Mouse (Mus musculus) neural tube, embryonic 11.5 days (tissue): ENCODE measurements around the gene Tgfbrap1. TPM values are rescaled to one million over a fixed set of nuclear protein-coding genes. Genes with fewer than 3 reads are reported as not detected.
A peak's percentile ranks its signal among the peaks of the same experiment; 100 is the strongest.

Experiments used
- ATAC-seq: fragments of 200-750 bp; cut with Nextera tagmentation; 2 replicates; pipeline ENCODE4 v1.8.0; 2017; ENCODE audit warnings: moderate number of reproducible peaks, mild to moderate bottlenecking, moderate TSS enrichment, moderate library complexity; ENCODE audit not compliant: insufficient read depth, low FRiP score, low TSS enrichment
- DNase-seq: peaks from one replicate; pipeline ENCODE4 v3.0.0-alpha.2; 2015; ENCODE audit warnings: low spot score
- H3K27ac ChIP-seq: fragments of 300-500 bp; sonication (generic); 2 replicates; pipeline ENCODE4 v1.5.1; 2014; ENCODE audit warnings: low read depth, mild to moderate bottlenecking, low read length
- H3K27me3 ChIP-seq: fragments of 300-500 bp; sonication (generic); 2 replicates; pipeline ENCODE4 v1.6.1; 2014; ENCODE audit warnings: mild to moderate bottlenecking, low read length, mixed read lengths; ENCODE audit not compliant: control insufficient read depth, insufficient read depth
- H3K36me3 ChIP-seq: fragments of 300-500 bp; sonication (generic); 2 replicates; pipeline ENCODE4 v1.6.1; 2014; ENCODE audit warnings: mild to moderate bottlenecking, low read length, moderate library complexity, mixed read lengths; ENCODE audit not compliant: control insufficient read depth, insufficient read depth
- H3K4me1 ChIP-seq: fragments of 300-500 bp; sonication (generic); 2 replicates; pipeline ENCODE4 v1.6.1; 2014; ENCODE audit warnings: low read length, mixed read lengths; ENCODE audit not compliant: control insufficient read depth, insufficient read depth
- H3K4me2 ChIP-seq: fragments of 300-500 bp; sonication (generic); 2 replicates; pipeline ENCODE4 v1.6.1; 2014; ENCODE audit warnings: low read depth, mild to moderate bottlenecking, moderate library complexity
- H3K4me3 ChIP-seq: fragments of 300-500 bp; sonication (generic); 2 replicates; pipeline ENCODE4 v1.5.1; 2014; ENCODE audit warnings: low read depth, low read length
- H3K9ac ChIP-seq: fragments of 300-500 bp; sonication (generic); 2 replicates; pipeline ENCODE4 v1.6.1; 2014; ENCODE audit warnings: mild to moderate bottlenecking, low read length
- H3K9me3 ChIP-seq: fragments of 300-500 bp; sonication (generic); 2 replicates; pipeline ENCODE4 v1.6.1; 2016; ENCODE audit warnings: low read length; ENCODE audit not compliant: control insufficient read depth
- WGBS: fragments of 180-500 bp; shearing (Covaris S2); extraction: QIAGEN DNeasy Blood & Tissue Kit; methylation state at CpG from one replicate; pipeline ENCODE4 v1.1.7; 2014; 5-methylcytosine and 5-hydroxymethylcytosine counted together
- polyA plus RNA-seq: library from polyadenylated mRNA; unstranded; fragments of >200 nt; fragmentation: Nextera tagmentation; extraction: Ambion mirVana; gene quantifications from 2 replicates; pipeline ENCODE4 v1.2.1, GENCODE M21; 2014

Gene Tgfbrap1
- polyA plus RNA-seq, 1 experiment from 2014 or later, result 15.3 TPM

DNA sequence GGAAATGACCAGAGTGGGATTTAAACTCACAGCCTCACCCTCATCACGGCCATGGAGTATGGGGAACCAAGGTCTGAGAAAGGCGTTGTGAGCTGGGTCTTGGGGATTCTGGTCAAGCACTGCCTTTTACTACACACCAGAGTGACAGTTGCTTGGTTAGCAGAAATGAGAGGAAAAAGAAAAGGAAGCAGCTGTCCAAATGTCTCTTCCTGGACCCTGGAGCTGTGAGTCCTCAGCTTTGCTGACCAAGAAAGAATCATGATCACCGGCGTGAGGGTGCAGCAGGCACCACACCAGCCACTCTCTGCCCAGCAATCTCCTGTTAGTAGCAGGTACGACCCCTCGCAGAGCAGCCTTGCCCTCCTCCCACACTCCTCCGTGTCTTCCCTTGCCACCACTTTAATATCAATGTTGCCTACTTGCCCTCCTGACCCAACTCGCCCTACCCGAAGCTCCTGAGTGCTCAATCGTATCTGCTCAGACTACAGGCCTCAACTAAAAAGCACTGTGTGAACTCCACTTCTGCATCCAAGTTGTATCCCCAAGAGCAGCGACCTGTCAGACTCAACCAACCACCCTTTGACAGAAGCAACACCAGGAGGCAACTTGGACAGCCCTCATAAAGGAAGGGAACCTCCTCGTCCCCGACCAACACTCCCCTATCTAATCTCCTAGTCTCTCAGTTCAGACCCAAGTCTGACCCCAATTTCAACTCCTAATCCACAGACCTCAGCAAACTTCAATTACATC is 7.0 kb downstream of the Tgfbrap1 start:
- Histone ChIP-seq H3K4me3 (peak overlapping the region; percentile 74), H3K27me3 (no peaks in the 10 kb centered on the region), H3K9me3 (no peaks in the 10 kb centered on the region), H3K9ac (peak overlapping the region; percentile 89), H3K36me3 (no peaks in the 10 kb centered on the region), H3K4me1 (0 out of 2 replicates have a peak, but pooled peaks cover 3% of the 10 kb centered on the region), H3K27ac (no peak overlapping the region), H3K4me2 (peak overlapping the region; percentile 80)
- 48% methylated on average over 13 of the region's 13 CpGs for WGBS
- ATAC-seq, result no peak
- DNase-seq, result no peak

DNA sequence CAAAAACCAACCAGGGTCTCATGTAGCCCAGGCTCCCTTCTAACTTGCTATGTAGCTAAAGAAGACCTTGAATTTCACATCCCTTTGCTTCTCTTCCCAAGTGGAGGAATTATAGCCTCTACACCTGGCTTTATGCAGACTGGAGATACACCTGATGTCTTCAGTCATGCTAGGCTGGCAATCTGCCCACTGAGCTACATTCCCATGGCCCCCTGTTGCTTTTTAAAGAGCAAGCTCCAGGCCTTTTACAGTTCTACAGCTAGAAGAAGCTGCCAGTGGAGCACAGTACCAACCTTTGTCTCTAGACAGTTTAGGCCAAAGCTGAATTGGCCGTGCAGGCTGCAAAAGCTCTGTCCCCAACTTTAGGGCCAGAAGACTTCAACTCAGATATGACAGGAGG is 8.0 kb downstream of the Tgfbrap1 start:
- H3K9ac ChIP-seq, result no peak overlapping the region
- ATAC-seq, result no peak
- H3K4me2 ChIP-seq, result no peak overlapping the region
- H3K4me3 ChIP-seq, result no peak overlapping the region
- 0 out of 2 replicates have a peak, but pooled peaks cover 3% of the 10 kb centered on the region for H3K4me1 ChIP-seq
- H3K9me3 ChIP-seq, result no peaks in the 10 kb centered on the region
- H3K36me3 ChIP-seq, result no peaks in the 10 kb centered on the region
- no peak overlapping the region for H3K27ac ChIP-seq
- WGBS, result 75% methylated on average over 1 of the region's 1 CpGs
- no peaks in the 10 kb centered on the region for H3K27me3 ChIP-seq
- no peak for DNase-seq

DNA sequence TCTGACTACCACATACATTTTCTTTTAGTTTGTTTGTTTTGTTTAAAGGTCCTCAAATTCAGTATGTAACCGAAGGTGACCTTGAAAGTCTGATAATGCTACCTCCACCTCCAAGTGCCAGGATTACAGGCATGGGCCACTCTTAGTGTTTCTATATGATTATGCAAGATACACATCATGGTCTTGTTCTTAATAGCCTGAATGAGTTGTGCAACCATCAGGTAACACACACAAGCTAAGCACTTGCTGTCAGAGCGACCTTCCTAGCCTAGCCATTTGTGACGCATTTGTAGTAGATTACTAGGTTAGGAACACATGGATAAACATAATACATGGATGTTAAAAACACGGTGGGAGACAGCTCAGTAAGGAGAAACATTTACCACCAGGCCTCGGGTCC is 15.5 kb downstream of the Tgfbrap1 start:
- WGBS, result 81% methylated on average over 5 of the region's 5 CpGs
- Histone ChIP-seq H3K4me3 (no peak overlapping the region), H3K27me3 (no peaks in the 10 kb centered on the region), H3K9me3 (no peaks in the 10 kb centered on the region), H3K4me2 (no peak overlapping the region), H3K9ac (no peak overlapping the region), H3K36me3 (no peaks in the 10 kb centered on the region), H3K4me1 (no peaks in the 10 kb centered on the region), H3K27ac (no peak overlapping the region)
- DNase-seq (no peak), ATAC-seq (no peak)

DNA sequence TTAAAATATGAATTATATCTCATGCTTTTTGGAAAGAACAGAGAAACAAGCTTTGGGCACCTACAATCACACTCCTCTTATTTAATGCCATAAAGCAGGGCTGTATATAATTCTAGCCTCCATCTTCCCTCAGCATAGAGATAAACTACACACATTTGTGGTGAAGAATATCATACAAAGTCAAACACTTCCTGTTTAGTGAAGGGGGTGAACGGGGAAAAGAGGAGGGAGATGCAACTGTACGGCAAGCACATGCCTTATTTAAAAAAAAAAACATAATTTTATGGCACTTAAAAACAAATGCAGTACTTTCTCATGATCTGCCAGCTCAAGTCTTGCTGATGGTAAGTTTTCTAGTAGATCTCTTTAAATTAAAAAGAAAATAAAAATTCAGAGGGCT is 20.3 kb downstream of the Tgfbrap1 start:
- Histone ChIP-seq H3K36me3 (0 out of 2 replicates have a peak, but pooled peaks cover 3% of the 10 kb centered on the region), H3K9ac (no peak overlapping the region), H3K27ac (no peak overlapping the region), H3K4me2 (no peak overlapping the region), H3K4me1 (no peaks in the 10 kb centered on the region), H3K4me3 (no peak overlapping the region), H3K9me3 (no peaks in the 10 kb centered on the region), H3K27me3 (no peaks in the 10 kb centered on the region)
- DNase-seq, result no peak
- no peak for ATAC-seq
- WGBS, result 95% methylated on average over 2 of the region's 2 CpGs

DNA sequence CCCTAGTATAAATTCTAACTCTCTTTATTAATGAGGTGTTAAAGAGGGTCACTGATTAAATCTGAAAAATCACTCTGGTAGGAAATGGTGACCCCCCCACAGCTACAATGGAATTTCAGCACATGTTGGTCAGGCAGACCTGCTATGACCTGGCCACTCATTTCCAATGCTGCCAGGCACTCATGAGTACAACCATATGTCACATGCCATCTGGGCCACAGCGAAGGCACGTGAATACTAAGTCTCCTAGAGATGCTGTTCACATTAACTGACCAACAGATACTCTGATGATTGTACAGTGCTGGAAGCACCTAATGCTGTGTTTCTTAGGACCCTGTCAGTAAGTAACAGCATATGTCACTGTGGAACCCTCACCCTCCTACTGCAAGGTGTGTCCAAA is 23.6 kb downstream of the Tgfbrap1 start:
- Histone ChIP-seq H3K27me3 (no peaks in the 10 kb centered on the region), H3K9ac (no peak overlapping the region), H3K4me3 (no peak overlapping the region), H3K4me1 (no peaks in the 10 kb centered on the region), H3K9me3 (no peaks in the 10 kb centered on the region), H3K4me2 (no peak overlapping the region), H3K36me3 (0 out of 2 replicates have a peak, but pooled peaks cover 3% of the 10 kb centered on the region), H3K27ac (no peak overlapping the region)
- DNase-seq (no peak), ATAC-seq (no peak)
- 79% methylated on average over 2 of the region's 2 CpGs for WGBS

DNA sequence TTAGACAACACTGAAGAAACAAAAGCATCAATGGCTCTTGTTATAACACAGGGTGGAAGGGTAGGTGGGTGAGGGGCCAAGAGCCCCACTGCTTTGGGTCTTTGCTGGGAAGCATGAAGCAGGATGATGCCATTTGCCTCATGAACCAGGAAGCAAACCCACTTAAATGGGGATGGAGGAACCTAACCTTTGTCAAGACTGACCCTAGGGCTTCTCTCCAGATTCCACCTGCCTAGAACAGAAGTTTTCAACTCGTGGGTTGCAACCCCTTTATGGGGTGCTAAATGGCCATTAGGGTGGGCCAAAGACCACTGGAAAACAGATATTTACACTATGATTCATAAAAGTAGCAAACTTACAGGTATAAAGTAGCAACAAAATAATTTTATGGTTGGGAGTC is 25.9 kb downstream of the Tgfbrap1 start:
- no peak overlapping the region for H3K9ac ChIP-seq
- ATAC-seq, result no peak
- WGBS, result 74% methylated on average over 1 of the region's 1 CpGs
- H3K27me3 ChIP-seq, result no peaks in the 10 kb centered on the region
- no peaks in the 10 kb centered on the region for H3K4me1 ChIP-seq
- no peak overlapping the region for H3K27ac ChIP-seq
- no peaks in the 10 kb centered on the region for H3K9me3 ChIP-seq
- 0 out of 2 replicates have a peak, but pooled peaks cover 3% of the 10 kb centered on the region for H3K36me3 ChIP-seq
- no peak overlapping the region for H3K4me3 ChIP-seq
- DNase-seq, result no peak
- no peak overlapping the region for H3K4me2 ChIP-seq

DNA sequence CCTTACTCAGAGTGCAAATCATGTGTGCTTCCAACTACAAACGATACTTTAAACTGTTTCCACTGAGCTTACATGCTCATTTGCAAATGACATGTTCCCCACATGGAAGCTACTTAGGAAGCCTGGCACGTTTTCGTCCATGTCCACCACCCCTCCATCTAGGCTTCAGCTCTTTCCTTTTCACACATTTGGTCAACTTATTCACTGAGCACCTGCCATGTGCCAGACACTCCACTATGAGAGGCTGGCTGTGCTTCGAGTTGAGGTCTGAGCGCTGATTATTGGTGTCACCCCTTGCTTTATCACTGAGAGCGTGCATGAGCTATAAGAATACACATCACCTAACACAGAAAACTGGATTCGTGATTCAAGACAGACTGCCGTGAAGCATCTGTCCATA is 26.4 kb downstream of the Tgfbrap1 start:
- no peak overlapping the region for H3K27ac ChIP-seq
- H3K27me3 ChIP-seq, result no peaks in the 10 kb centered on the region
- H3K36me3 ChIP-seq, result peaks cover 3% of the 10 kb centered on the region; the same call in 1 of the 2 replicates
- H3K9ac ChIP-seq, result no peak overlapping the region
- no peaks in the 10 kb centered on the region for H3K4me1 ChIP-seq
- no peaks in the 10 kb centered on the region for H3K9me3 ChIP-seq
- DNase-seq, result no peak
- H3K4me2 ChIP-seq, result no peak overlapping the region
- WGBS, result 93% methylated on average over 8 of the region's 8 CpGs
- no peak overlapping the region for H3K4me3 ChIP-seq
- ATAC-seq, result no peak

DNA sequence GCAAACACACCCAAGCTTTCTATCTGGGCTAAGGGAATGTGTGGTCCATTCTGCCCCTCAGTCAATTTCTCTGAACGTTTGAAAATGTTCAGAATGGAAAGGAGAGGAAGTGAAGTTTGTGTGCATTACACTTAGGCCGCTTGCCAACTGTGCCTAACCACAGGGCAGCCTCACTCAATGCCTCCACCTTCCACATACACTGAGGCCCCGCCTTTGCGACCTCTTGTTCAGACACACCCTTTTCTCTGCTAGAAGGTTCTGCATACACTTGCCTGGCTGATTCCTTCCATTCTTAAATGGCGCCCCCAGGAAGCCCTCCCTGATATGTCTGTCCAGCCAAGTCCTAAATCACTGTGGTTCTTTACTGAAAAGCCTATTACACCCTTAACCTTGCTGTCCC is 27.7 kb downstream of the Tgfbrap1 start:
- no peak for ATAC-seq

DNA sequence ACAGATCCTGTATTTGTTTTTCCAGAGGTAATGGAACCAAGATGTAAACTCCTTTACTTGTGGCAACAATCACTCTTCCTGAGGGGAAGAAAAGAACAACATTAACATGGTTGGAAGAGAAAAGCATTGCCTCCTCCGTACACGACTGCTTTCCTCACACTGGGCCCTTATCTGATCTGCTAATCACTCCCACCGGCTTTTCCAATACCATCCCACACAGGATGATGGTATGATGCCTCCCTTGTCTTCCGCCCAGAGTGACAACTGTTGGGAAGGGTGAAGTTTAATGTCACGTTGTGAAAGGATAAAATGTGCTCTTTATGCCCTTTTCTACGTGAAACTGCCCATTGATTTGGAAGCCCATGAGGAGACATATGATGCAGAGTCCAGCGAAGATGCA is 30.9 kb downstream of the Tgfbrap1 start:
- DNase-seq (no peak), ATAC-seq (no peak)
- H3K36me3 ChIP-seq, result no peaks in the 10 kb centered on the region; the same call in 1 of the 2 replicates
- no peak overlapping the region for H3K9ac ChIP-seq
- no peak overlapping the region for H3K4me3 ChIP-seq
- no peaks in the 10 kb centered on the region for H3K27me3 ChIP-seq
- WGBS, result 83% methylated on average over 7 of the region's 7 CpGs
- H3K9me3 ChIP-seq, result no peaks in the 10 kb centered on the region
- H3K4me1 ChIP-seq, result no peaks in the 10 kb centered on the region
- no peak overlapping the region for H3K4me2 ChIP-seq
- H3K27ac ChIP-seq, result no peak overlapping the region

More for the DNA sequence above, 27.7 kb downstream of the Tgfbrap1 start:
- no peak overlapping the region for H3K4me3 ChIP-seq
- H3K9ac ChIP-seq, result no peak overlapping the region
- no peaks in the 10 kb centered on the region for H3K27me3 ChIP-seq
- no peak overlapping the region for H3K27ac ChIP-seq
- 85% methylated on average over 5 of the region's 5 CpGs for WGBS
- H3K36me3 ChIP-seq, result peaks cover 3% of the 10 kb centered on the region; the same call in 1 of the 2 replicates
- no peak for DNase-seq
- no peaks in the 10 kb centered on the region for H3K4me1 ChIP-seq
- H3K9me3 ChIP-seq, result no peaks in the 10 kb centered on the region
- no peak overlapping the region for H3K4me2 ChIP-seq
